Mouse (Mus musculus): ENCODE measurements at regions not wholly inside any gene's neighbourhood (a gene's known extent, or its start where the extent isn't known, plus 50 kb on each side); places are given as distances from the start of the nearest gene placed in this dataset. TPM values are rescaled to one million over a fixed set of nuclear protein-coding genes. Genes with fewer than 3 reads are reported as not detected.

Small RNA genes lying in the stretch of these regions (microRNA-seq; reads per million reads assigned to microRNA genes)
- not detected for gene Mir6378

Data from hindbrain, embryonic 15.5 days (tissue).